13 mouse cellular contexts compared by ENCODE assay signal in the genomic region with DNA sequence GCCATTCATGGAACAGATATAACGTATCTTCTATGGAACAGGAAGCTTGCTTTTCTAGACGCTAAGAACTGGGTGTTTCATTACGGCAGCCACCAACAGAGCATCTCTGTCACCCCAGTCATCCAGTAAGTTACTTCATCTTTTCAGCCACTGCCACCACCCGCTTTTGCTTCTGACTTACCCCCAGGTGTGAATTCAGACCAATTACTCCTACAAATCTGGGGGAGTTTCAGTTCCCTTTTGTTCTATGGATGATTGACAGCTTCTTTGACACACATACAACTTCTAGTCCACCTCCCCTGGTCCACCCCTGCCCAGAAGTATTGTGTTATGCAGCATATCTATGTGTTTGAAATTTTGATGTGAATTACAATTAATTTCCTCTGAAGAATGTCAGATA.
"Had no signal": no experiment of that assay in that cellular context is flagged by ENCODE, and none has a peak within 500 bp of the region (broad histone marks: within the 10 kb centered on the region; RNA-seq: fewer than 3 reads in every experiment).

No protein-coding gene starts in this region.

- H3K36me3 ChIP-seq: midbrain, embryonic 10.5 days; neural tube, embryonic 12.5 days; stomach, embryonic 15.5 days had no signal

- DNase-seq: lung, adult 18-20 months; lung, embryonic 14.5 days; lung, postnatal 10 days; lung, postnatal 4 days; midbrain, embryonic 14.5 days; right cerebral cortex, postnatal 14 days; thymus, adult 2 months; thymus, postnatal 25 days; thymus, postnatal 4 days had no signal

- H3K27me3 ChIP-seq: neural tube, embryonic 12.5 days; stomach, embryonic 15.5 days had no signal

- ATAC-seq: midbrain, embryonic 16.5 days had no signal
